Mouse (Mus musculus) small intestine, adult 2 months (tissue): ENCODE results near the gene Ccdc65. TPM values are rescaled to one million over a fixed set of nuclear protein-coding genes. Genes with fewer than 3 reads are reported as not detected.
A peak's percentile ranks its signal among the peaks of the same experiment; 100 is the strongest.

ENCODE experiments used
- H3K27ac ChIP-seq: fragments of 200-500 bp; 2 replicates; pipeline ENCODE4 v1.5.1; 2012; ENCODE audit warnings: low read depth, low read length, control low read depth, inconsistent platforms; ENCODE audit not compliant: insufficient read depth
- H3K27me3 ChIP-seq: fragments of 200-500 bp; 2 replicates; pipeline ENCODE4 v1.6.1; 2012; ENCODE audit warnings: mild to moderate bottlenecking, moderate library complexity, low read length, inconsistent platforms; ENCODE audit not compliant: control insufficient read depth, insufficient read depth
- H3K36me3 ChIP-seq: fragments of 200-500 bp; 2 replicates; pipeline ENCODE4 v1.6.1; 2012; ENCODE audit warnings: mild to moderate bottlenecking, low read length, control low read depth, inconsistent platforms; ENCODE audit not compliant: control insufficient read depth, insufficient read depth
- H3K4me1 ChIP-seq: fragments of 200-500 bp; 2 replicates; pipeline ENCODE4 v1.6.1; 2012; ENCODE audit warnings: low read length, inconsistent platforms, mixed read lengths; ENCODE audit not compliant: control insufficient read depth, insufficient read depth, insufficient read length
- H3K4me3 ChIP-seq: fragments of 200-500 bp; 2 replicates; pipeline ENCODE4 v1.5.1; 2012; ENCODE audit warnings: low read depth, mild to moderate bottlenecking, control low read depth, inconsistent platforms, low read length, moderate library complexity
- CTCF ChIP-seq: fragments of 200-500 bp; IDR thresholded peaks from 2 replicates; pipeline ENCODE4 v1.5.1; 2012; ENCODE audit warnings: low read depth, mild to moderate bottlenecking, control low read depth, inconsistent platforms, low read length, moderate library complexity, mixed read lengths; ENCODE audit not compliant: insufficient replicate concordance, insufficient read length; ENCODE audit errors: extremely low read depth
- POLR2A ChIP-seq: fragments of 200-500 bp; IDR thresholded peaks from 2 replicates; pipeline ENCODE4 v1.6.1; 2012; ENCODE audit warnings: low read depth, mild to moderate bottlenecking, control low read depth, inconsistent platforms, low read length, moderate library complexity
- WGBS: fragments of 180-500 bp; shearing (Covaris S2); methylation state at CpG from one replicate; pipeline ENCODE4 v1.1.7; 2018; 5-methylcytosine and 5-hydroxymethylcytosine counted together
- polyA plus RNA-seq: library from polyadenylated mRNA; depleted of rRNA; stranded (reverse); fragments of >200 nt; gene quantifications from 2 replicates; pipeline ENCODE4 v1.2.3, GENCODE M21; 2012

Gene Ccdc65
- polyA plus RNA-seq, 1 experiment = 0.09 TPM

DNA sequence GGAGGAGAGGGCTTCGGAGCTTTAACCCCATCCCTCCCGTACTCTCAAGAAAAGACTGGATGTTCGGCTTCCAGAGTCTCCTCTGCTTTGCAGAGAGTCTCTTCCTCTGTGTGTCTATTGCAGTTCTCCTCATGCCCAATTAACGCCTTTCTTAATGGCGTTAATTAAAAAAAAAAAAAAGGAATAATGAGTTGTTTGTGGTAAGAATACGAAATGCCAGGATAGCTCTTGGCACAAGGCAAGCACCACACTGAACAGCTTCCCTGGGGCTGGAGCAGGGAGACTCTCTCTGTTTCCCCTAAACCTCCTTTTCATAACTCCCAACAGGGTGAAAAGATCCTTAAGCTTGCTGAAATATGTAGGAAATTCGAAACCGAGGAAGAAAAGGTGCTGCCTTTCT lies 14.2 kb downstream of the Ccdc65 start:
- peaks cover under 1% of the 10 kb centered on the region; the same call in 1 of the 2 replicates for H3K4me1 ChIP-seq
- H3K36me3 ChIP-seq = no peaks in the 10 kb centered on the region
- no peak overlapping the region for H3K27ac ChIP-seq
- TF ChIP-seq CTCF = no peak
- TF ChIP-seq POLR2A = no peak
- 88% methylated on average over 8 of the region's 8 CpGs for WGBS
- no peak overlapping the region for H3K4me3 ChIP-seq
- H3K27me3 ChIP-seq = peaks cover 7% of the 10 kb centered on the region; the same call in 1 of the 2 replicates

DNA sequence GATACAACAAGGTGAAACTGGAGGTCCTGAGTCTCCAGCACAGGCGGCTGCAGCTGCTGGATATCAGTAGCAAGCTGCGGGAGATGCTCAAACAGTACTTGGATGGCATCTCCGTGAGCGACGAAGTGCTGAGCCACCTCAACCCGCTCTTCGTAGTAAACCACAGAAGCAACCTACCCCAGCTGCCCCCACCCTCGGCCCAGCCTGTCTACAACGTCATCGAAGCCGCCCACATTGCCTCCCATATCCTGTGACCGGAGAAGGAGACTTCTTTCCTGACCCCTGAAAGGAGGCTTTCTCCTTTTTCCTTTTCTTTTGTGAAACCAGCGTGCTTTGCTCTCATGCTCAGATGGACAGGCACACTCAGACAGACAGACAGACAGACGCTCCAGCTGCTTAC lies 14.8 kb downstream of the Ccdc65 start:
- 55% methylated on average over 14 of the region's 14 CpGs for WGBS
- TF ChIP-seq POLR2A = no peak
- no peak for TF ChIP-seq CTCF
- Histone ChIP-seq H3K4me1 (peaks cover 7% of the 10 kb centered on the region), H3K36me3 (no peaks in the 10 kb centered on the region), H3K27me3 (peaks cover 7% of the 10 kb centered on the region; the same call in 1 of the 2 replicates), H3K27ac (no peak overlapping the region), H3K4me3 (no peak overlapping the region)

GRCm38 (mm10) chr15:98724441-98724840 lies 16.4 kb downstream of the Ccdc65 start:
- 26% methylated on average over 17 of the region's 19 CpGs for WGBS
- Histone ChIP-seq H3K4me3 (no peak overlapping the region), H3K27ac (no peak overlapping the region), H3K36me3 (no peaks in the 10 kb centered on the region), H3K27me3 (peaks cover 7% of the 10 kb centered on the region; the same call in 1 of the 2 replicates), H3K4me1 (peaks cover 12% of the 10 kb centered on the region)
- TF ChIP-seq CTCF = no peak
- TF ChIP-seq POLR2A = no peak

DNA sequence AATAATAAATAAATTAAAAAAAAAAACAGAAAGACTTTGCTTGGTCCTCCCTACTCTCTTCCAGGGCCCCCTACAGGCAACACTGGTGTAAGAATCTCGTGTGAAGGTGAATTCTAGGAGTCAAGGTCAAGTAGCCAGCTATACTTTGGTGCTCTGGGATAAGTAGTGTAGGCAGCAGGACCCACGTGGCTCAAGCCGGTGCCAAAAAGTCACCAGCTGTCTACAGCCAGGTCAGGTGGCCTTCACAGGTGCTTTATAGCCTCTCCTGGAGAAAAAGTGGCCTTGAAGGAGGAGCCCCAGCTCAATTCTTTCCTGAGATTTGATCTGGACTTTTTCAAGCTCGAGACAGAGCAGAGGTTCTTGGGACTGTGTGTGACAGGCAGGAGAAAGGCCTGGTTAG lies 18.1 kb downstream of the Ccdc65 start:
- 84% methylated on average over 4 of the region's 4 CpGs for WGBS
- no peak for TF ChIP-seq POLR2A
- no peak for TF ChIP-seq CTCF
- H3K27me3 ChIP-seq = peaks cover 7% of the 10 kb centered on the region; the same call in 1 of the 2 replicates
- no peak overlapping the region for H3K4me3 ChIP-seq
- H3K27ac ChIP-seq = no peak overlapping the region
- H3K4me1 ChIP-seq = peaks cover 12% of the 10 kb centered on the region
- H3K36me3 ChIP-seq = no peaks in the 10 kb centered on the region

DNA sequence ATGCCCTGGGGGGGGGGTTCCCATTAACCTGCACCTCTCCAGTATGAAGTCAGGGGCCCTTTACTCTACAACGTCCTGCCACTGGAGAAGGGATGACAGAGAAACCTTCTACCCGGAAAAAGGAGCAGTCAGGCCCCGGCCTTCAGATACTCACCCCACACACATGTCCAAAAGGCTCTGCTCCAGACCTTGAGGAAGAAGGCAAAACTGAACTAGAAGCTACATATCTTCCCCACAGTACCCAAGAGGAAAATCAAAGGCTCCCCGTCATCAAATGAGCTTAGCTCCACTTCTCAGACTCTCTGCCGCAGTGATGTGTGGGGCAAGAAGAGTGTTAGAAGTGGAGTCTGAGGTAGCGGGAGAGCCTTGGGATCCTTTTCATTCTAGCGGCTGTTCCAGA lies 18.7 kb downstream of the Ccdc65 start:
- Histone ChIP-seq H3K27me3 (peaks cover 7% of the 10 kb centered on the region; the same call in 1 of the 2 replicates), H3K36me3 (no peaks in the 10 kb centered on the region), H3K27ac (no peak overlapping the region), H3K4me1 (peaks cover 12% of the 10 kb centered on the region), H3K4me3 (peak overlapping the region; percentile 65)
- TF ChIP-seq POLR2A (no peak), CTCF (no peak)
- WGBS = 82% methylated on average over 7 of the region's 7 CpGs

DNA sequence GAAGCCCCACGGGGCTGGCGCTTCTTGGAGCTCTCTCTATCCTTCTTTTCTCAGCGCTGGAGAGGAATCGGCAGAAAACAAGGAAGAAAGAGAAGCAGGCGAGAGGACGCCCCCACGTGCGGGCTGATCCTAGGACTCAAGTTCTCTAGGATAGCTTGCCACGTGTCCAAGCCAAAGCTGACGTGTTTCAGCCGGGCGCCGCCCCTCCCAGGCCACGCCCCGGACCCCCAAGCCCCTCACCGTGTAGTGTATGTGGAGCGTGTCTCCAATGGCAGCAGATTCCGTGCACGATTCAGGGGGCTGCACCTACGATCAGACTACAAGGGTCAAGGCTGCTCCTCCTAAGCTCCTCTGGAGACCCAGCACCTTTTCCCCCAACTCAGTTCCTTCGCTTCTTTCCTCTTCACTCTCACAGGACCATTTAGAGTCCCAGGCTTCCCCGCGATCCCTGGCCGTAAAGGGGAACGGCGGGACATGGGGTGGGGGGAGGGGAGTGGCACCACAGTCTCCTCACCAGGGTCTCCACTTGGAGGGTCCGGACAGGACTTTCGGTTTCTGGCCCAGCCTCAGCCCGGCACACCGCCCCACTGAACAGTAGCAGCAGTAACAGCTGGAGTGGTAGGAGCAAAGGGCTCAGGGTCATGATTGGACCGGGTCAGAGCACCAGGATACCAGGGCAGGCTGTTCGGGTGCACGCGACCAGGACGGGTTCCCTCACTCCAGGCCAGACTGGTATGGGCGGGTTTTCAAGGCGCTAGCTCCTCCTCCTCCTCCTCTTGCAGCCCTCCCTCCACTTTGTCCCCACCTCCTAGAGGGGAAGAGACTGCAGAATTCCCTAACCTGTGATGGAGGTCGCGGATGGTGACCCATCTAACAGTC lies 19.7 kb downstream of the Ccdc65 start, which contains the start of gene Fkbp11:
Gene Fkbp11 (minus strand): TSS at position 756 of the 879 bp plus-strand sequence.
- TF ChIP-seq POLR2A (0 out of 2 replicates have a peak, but pooled peaks have one; percentile 12), CTCF (no peak)
- under 1% methylated on average over 39 of the region's 39 CpGs for WGBS
- Histone ChIP-seq H3K4me1 (peaks cover 12% of the 10 kb centered on the region), H3K36me3 (no peaks in the 10 kb centered on the region), H3K27me3 (peaks cover 7% of the 10 kb centered on the region; the same call in 1 of the 2 replicates), H3K27ac (no peak within 1 kb of the TSS), H3K4me3 (peak within 1 kb of the TSS; percentile 65)

- Histone ChIP-seq H3K36me3 (no peaks in the 10 kb centered on the region), H3K4me3 (no peak overlapping the region), H3K4me1 (peaks cover 12% of the 10 kb centered on the region), H3K27me3 (peaks cover 6% of the 10 kb centered on the region; the same call in 1 of the 2 replicates), H3K27ac (no peak overlapping the region)
- TF ChIP-seq POLR2A = no peak
- TF ChIP-seq CTCF = no peak
- 40% methylated on average over 9 of the region's 9 CpGs for WGBS
These were observed 20.4 kb downstream of the Ccdc65 start for GRCm38 (mm10) chr15:98728366-98728765.
